Mouse (Mus musculus): Measurements from ENCODE around the gene Gm20388.

DNA sequence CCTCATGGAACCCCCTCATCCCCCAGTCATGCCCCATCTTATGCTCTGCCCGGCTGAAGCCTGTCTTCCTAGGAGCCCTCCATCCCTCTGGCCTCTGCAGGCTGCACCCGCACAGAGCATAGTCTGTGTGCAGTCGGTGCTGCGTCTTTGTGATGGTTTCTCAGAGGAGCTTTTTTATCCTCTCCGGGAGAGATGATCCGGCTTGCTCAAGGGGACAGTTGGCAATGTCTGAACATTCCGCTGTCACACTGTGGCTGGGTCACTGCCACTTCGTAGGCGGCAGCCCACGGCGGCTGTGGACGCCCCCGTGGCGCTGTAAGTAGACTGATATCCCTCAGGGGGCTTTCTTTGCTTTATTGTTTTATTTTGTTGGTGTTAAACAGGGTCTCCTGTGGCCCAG, 500.4 kb downstream of the Gm20388 start:
- TF ChIP-seq CTCF (IDR thresholded peaks at IDR 0.05; ENCODE audit: borderline replicate concordance, insufficient read depth, low read depth, low read length) (no peak), POLR2A (IDR thresholded peaks at IDR 0.05; ENCODE audit: borderline replicate concordance, insufficient read depth, low read length) (no peak)
